17 mouse cellular contexts compared by ENCODE assay signal in the genomic region with DNA sequence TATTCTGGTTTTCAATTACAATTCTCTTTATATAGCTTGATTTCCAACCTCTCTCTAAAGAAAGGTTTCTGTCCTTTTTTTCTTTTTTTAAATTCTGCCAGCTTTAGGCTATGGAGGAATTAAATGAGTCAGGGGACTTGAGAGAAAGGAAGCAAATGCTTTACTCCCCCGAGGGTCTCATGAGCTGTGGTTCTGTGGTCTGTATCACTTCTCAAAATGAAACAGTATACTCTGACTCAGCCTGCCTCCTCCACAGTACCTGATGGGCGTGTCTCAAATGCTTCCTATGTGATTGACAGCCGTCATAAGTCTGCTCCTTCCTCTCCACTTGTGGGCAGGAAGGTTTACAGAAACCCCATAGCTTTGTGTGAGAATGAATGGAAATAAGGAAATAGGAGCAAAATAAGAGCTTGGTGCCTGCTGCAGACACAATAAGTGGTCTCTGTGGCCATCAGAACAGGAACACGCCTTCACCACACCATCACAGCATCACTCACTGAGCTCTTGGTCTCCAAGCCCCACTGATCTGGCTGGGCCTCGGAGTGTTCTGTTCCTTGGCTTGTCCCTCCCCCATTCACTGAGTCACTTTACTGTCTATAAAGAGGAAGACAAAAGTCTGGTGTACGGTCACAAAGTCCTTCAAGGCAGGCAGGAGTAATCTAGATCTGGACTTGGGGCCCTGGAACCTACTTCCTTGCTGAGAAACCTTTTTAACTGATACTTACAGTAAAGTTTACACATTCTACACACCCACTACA. TPM values are rescaled to one million over a fixed set of nuclear protein-coding genes. Genes with fewer than 3 reads are reported as not detected.
DNase-seq lines count a peak whose midpoint lies in the region; ATAC-seq and TF ChIP-seq lines count a peak whose summit lies in the region.
"Had no signal": no experiment of that assay in that cellular context is flagged by ENCODE, and none has a peak within 500 bp of the region (broad histone marks: within the 10 kb centered on the region; RNA-seq: fewer than 3 reads in every experiment).

No protein-coding gene starts in this region.

- no peak overlapping the region for H3K27ac ChIP-seq in stomach, postnatal 0 days (replicated peaks)
- H3K27ac ChIP-seq in midbrain, embryonic 14.5 days (replicated peaks; ENCODE audit: low read depth, low read length): no peak overlapping the region
- H3K27ac ChIP-seq in hindbrain, embryonic 14.5 days: no peak overlapping the region
- no peak overlapping the region for H3K27ac ChIP-seq in forebrain, embryonic 16.5 days (ENCODE audit: low read length)
- H3K27ac ChIP-seq: heart, adult 2 months; heart, embryonic 15.5 days; limb, embryonic 12.5 days; liver, embryonic 13.5 days; lung, embryonic 15.5 days had no signal

- no peaks in the 10 kb centered on the region for H3K9me3 ChIP-seq in stomach, postnatal 0 days (ENCODE audit: control insufficient read depth, low read length)
- H3K9me3 ChIP-seq in midbrain, embryonic 14.5 days (ENCODE audit: control insufficient read depth, low read length): no peaks in the 10 kb centered on the region
- no peaks in the 10 kb centered on the region for H3K9me3 ChIP-seq in hindbrain, embryonic 14.5 days (ENCODE audit: control insufficient read depth, low read length)
- H3K9me3 ChIP-seq in forebrain, embryonic 16.5 days (ENCODE audit: control insufficient read depth, low read length): no peaks in the 10 kb centered on the region
- H3K9me3 ChIP-seq: heart, embryonic 15.5 days; limb, embryonic 12.5 days; liver, embryonic 13.5 days; lung, embryonic 15.5 days had no signal

- H3K4me1 ChIP-seq in stomach, postnatal 0 days (replicated peaks; ENCODE audit: control insufficient read depth, insufficient read depth): no peaks in the 10 kb centered on the region
- no peaks in the 10 kb centered on the region for H3K4me1 ChIP-seq in midbrain, embryonic 14.5 days (ENCODE audit: control insufficient read depth, insufficient read depth, low read length)
- no peaks in the 10 kb centered on the region for H3K4me1 ChIP-seq in hindbrain, embryonic 14.5 days (replicated peaks; ENCODE audit: control insufficient read depth, insufficient read depth, low read length)
- no peaks in the 10 kb centered on the region for H3K4me1 ChIP-seq in forebrain, embryonic 16.5 days (replicated peaks; ENCODE audit: control insufficient read depth, insufficient read depth, low read length)
- H3K4me1 ChIP-seq: heart, embryonic 15.5 days; limb, embryonic 12.5 days; liver, embryonic 13.5 days; lung, embryonic 15.5 days had no signal

- no peak overlapping the region for H3K4me2 ChIP-seq in stomach, postnatal 0 days (replicated peaks; ENCODE audit: low read depth)
- no peak overlapping the region for H3K4me2 ChIP-seq in midbrain, embryonic 14.5 days (ENCODE audit: low read length)
- H3K4me2 ChIP-seq in hindbrain, embryonic 14.5 days (replicated peaks): no peak overlapping the region
- H3K4me2 ChIP-seq in forebrain, embryonic 16.5 days (ENCODE audit: low read length): no peak overlapping the region
- H3K4me2 ChIP-seq: heart, embryonic 15.5 days; limb, embryonic 12.5 days; liver, embryonic 13.5 days; lung, embryonic 15.5 days had no signal

- WGBS in stomach, postnatal 0 days: 64% methylated on average over 6 of the region's 6 CpGs
- 83% methylated on average over 6 of the region's 6 CpGs for WGBS in midbrain, embryonic 14.5 days
- 87% methylated on average over 6 of the region's 6 CpGs for WGBS in hindbrain, embryonic 14.5 days
- 78% methylated on average over 6 of the region's 6 CpGs for WGBS in forebrain, embryonic 16.5 days

- no peak overlapping the region for H3K4me3 ChIP-seq in stomach, postnatal 0 days (ENCODE audit: low read depth, low read length)
- no peak overlapping the region for H3K4me3 ChIP-seq in midbrain, embryonic 14.5 days (replicated peaks; ENCODE audit: low read depth, low read length)
- no peak overlapping the region for H3K4me3 ChIP-seq in hindbrain, embryonic 14.5 days (replicated peaks; ENCODE audit: low read length)
- no peak overlapping the region for H3K4me3 ChIP-seq in forebrain, embryonic 16.5 days (replicated peaks; ENCODE audit: low read length)
- H3K4me3 ChIP-seq: heart, adult 2 months; heart, embryonic 15.5 days; limb, embryonic 12.5 days; liver, embryonic 13.5 days; lung, embryonic 15.5 days had no signal

- no peak for TF ChIP-seq EP300 in stomach, postnatal 0 days (optimal IDR thresholded peaks at IDR 0.05)

- peak; percentile 35 for DNase-seq in stomach, postnatal 0 days (ENCODE audit: low spot score)
- DNase-seq in midbrain, embryonic 14.5 days: no peak
- no peak for DNase-seq in hindbrain, embryonic 14.5 days (ENCODE audit: low spot score)
- DNase-seq: cerebellum, postnatal 10 days; heart, adult 2 months; kidney, adult 2 months; kidney, postnatal 25 days; liver, embryonic 13.5 days had no signal

- TF ChIP-seq CTCF in stomach, postnatal 0 days (IDR thresholded peaks at IDR 0.05; ENCODE audit: low read depth): no peak

- H3K9ac ChIP-seq in stomach, postnatal 0 days (ENCODE audit: low read length): no peak overlapping the region
- H3K9ac ChIP-seq in midbrain, embryonic 14.5 days (replicated peaks; ENCODE audit: low read length): no peak overlapping the region
- no peak overlapping the region for H3K9ac ChIP-seq in hindbrain, embryonic 14.5 days
- H3K9ac ChIP-seq in forebrain, embryonic 16.5 days (replicated peaks; ENCODE audit: low read depth, low read length): no peak overlapping the region
- H3K9ac ChIP-seq: heart, embryonic 15.5 days; limb, embryonic 12.5 days; liver, embryonic 13.5 days; lung, embryonic 15.5 days had no signal

- peak; percentile 96 for ATAC-seq in CD4-positive, CD25-positive, alpha-beta regulatory T cell, adult 4 months
- ATAC-seq in common myeloid progenitor, adult 5-6 weeks (replicated peaks; ENCODE audit: low read depth, poor library complexity, severe bottlenecking): peak; percentile 50
- 0 out of 2 replicates have a peak, but pooled peaks have one; percentile 11 for ATAC-seq in megakaryocyte progenitor cell, adult 5-6 weeks (replicated peaks; ENCODE audit: poor library complexity)
- peak; percentile 97 for ATAC-seq in stomach, postnatal 0 days (ENCODE audit: low FRiP score, low TSS enrichment)
- ATAC-seq in midbrain, embryonic 14.5 days (ENCODE audit: low FRiP score, low TSS enrichment): no peak
- no peak for ATAC-seq in hindbrain, embryonic 14.5 days (ENCODE audit: low FRiP score)
- no peak for ATAC-seq in forebrain, embryonic 16.5 days
- ATAC-seq: forebrain, embryonic 14.5 days had no signal

- no peaks in the 10 kb centered on the region for H3K27me3 ChIP-seq in stomach, postnatal 0 days (ENCODE audit: control insufficient read depth, insufficient read depth, low read length)
- no peaks in the 10 kb centered on the region for H3K27me3 ChIP-seq in midbrain, embryonic 14.5 days (ENCODE audit: control insufficient read depth, insufficient read depth, low read length)
- H3K27me3 ChIP-seq in hindbrain, embryonic 14.5 days (ENCODE audit: control insufficient read depth, insufficient read depth, low read length): no peaks in the 10 kb centered on the region
- no peaks in the 10 kb centered on the region for H3K27me3 ChIP-seq in forebrain, embryonic 16.5 days (replicated peaks; ENCODE audit: control insufficient read depth, insufficient read depth, low read length)
- H3K27me3 ChIP-seq: heart, embryonic 15.5 days; limb, embryonic 12.5 days; liver, embryonic 13.5 days; lung, embryonic 15.5 days had no signal

- H3K36me3 ChIP-seq in stomach, postnatal 0 days (ENCODE audit: control insufficient read depth, insufficient read depth, low read length): no peaks in the 10 kb centered on the region
- H3K36me3 ChIP-seq in midbrain, embryonic 14.5 days (ENCODE audit: control insufficient read depth, insufficient read depth, low read length): no peaks in the 10 kb centered on the region
- no peaks in the 10 kb centered on the region for H3K36me3 ChIP-seq in hindbrain, embryonic 14.5 days (replicated peaks; ENCODE audit: control insufficient read depth, insufficient read depth)
- H3K36me3 ChIP-seq in forebrain, embryonic 16.5 days (ENCODE audit: control insufficient read depth, insufficient read depth): no peaks in the 10 kb centered on the region
- H3K36me3 ChIP-seq: heart, embryonic 15.5 days; limb, embryonic 12.5 days; liver, embryonic 13.5 days; lung, embryonic 15.5 days had no signal

RNA-seq across cellular contexts. Expression of gene Atp10b, which starts 24.9 kb away (rescaled TPM):
- not detected for polyA plus RNA-seq in CD4-positive, CD25-positive, alpha-beta regulatory T cell, adult 4 months (2017; shearing (Covaris generic))
- not detected in 2 replicates for total RNA-seq in common myeloid progenitor, adult 5-6 weeks (2017)
- not detected in 2 replicates for total RNA-seq in megakaryocyte progenitor cell, adult 5-6 weeks (2015)
- total RNA-seq in megakaryocyte progenitor cell, adult 5-6 weeks (2017): not detected in 2 replicates
- polyA plus RNA-seq in stomach, postnatal 0 days (2015; fragmentation: Nextera tagmentation; extraction: Ambion mirVana): 2.1 and 2.3 TPM in 2 replicates
- 0.23 and 0.29 TPM in 2 replicates for polyA plus RNA-seq in midbrain, embryonic 14.5 days (2014; fragmentation: Nextera tagmentation; extraction: Ambion mirVana)
- polyA plus RNA-seq in hindbrain, embryonic 14.5 days (2014; fragmentation: Nextera tagmentation; extraction: Ambion mirVana): 0.46 and 0.59 TPM in 2 replicates
- 0.14 and 0.28 TPM in 2 replicates for polyA plus RNA-seq in forebrain, embryonic 16.5 days (2015; fragmentation: Nextera tagmentation; extraction: Ambion mirVana)
- total RNA-seq: heart, adult 2 months; megakaryocyte-erythroid progenitor cell, adult 5-6 weeks had no signal
- polyA plus RNA-seq: heart, embryonic 15.5 days; liver, embryonic 13.5 days had no signal

Comparison
In these comparisons a context has a peak if more than half of its experiments do, and no peak if none do; other contexts are left out.
1. ATAC-seq: peak in CD4-positive, CD25-positive, alpha-beta regulatory T cell, adult 4 months (single experiment), common myeloid progenitor, adult 5-6 weeks (single experiment), megakaryocyte progenitor cell, adult 5-6 weeks (single experiment) and stomach, postnatal 0 days (single experiment); none in midbrain, embryonic 14.5 days (single experiment), hindbrain, embryonic 14.5 days (single experiment) and forebrain, embryonic 16.5 days (single experiment).